Mouse (Mus musculus): Measurements from ENCODE around the gene Lair1. TPM values are rescaled to one million over a fixed set of nuclear protein-coding genes. Genes with fewer than 3 reads are reported as not detected.
"Not testable (repeated sequence)": the region's sequence is repeated elsewhere in the genome, so short reads cannot be mapped to it uniquely, and the experiment has no call there.

Lair1 gene
- total RNA-seq (2021): under 1 TPM; 0.24 to 0.37 TPM
- long read RNA-seq, experiment 1: 0 reads
- long read RNA-seq, experiment 2: 0 reads

- intact Hi-C loops (cut with DNase I; ENCODE audit: low total_unique reads): no loop called here
- DNase-seq: no peak
These were observed at the start of gene Lair1 for GRCm38 (mm10) chr7:4063013-4063412. Gene Lair1 (minus strand): TSS chr7:4063204.

GRCm38 (mm10) chr7:4111766-4112165 is 48.8 kb upstream of the Lair1 start:
- intact Hi-C loops (cut with DNase I; ENCODE audit: low total_unique reads): no loop called here
- DNase-seq: no peak

- DNase-seq: no peak
- intact Hi-C loops (cut with DNase I; ENCODE audit: low total_unique reads): no loop called here
These were observed 40.4 kb upstream of the Lair1 start for GRCm38 (mm10) chr7:4103411-4103810.

- DNase-seq: no peak
- intact Hi-C loops (cut with DNase I; ENCODE audit: low total_unique reads): no loop called here
These were observed 38.1 kb upstream of the Lair1 start for GRCm38 (mm10) chr7:4101144-4101543.

- intact Hi-C loops (cut with DNase I; ENCODE audit: low total_unique reads): no loop called here
- no peak for DNase-seq
These were observed 35.8 kb upstream of the Lair1 start for GRCm38 (mm10) chr7:4098832-4099231.

- intact Hi-C loops (cut with DNase I; ENCODE audit: low total_unique reads): no loop called here
These were observed 35.3 kb upstream of the Lair1 start for GRCm38 (mm10) chr7:4098301-4098700.

GRCm38 (mm10) chr7:4091170-4091569 is 28.2 kb upstream of the Lair1 start:
- intact Hi-C loops (cut with DNase I; ENCODE audit: low total_unique reads): no loop called here
- no peak for DNase-seq

More at GRCm38 (mm10) chr7:4098301-4098700, 35.3 kb upstream of the Lair1 start:
- no peak for DNase-seq

- intact Hi-C loops (cut with DNase I; ENCODE audit: low total_unique reads): no loop called here
- no peak for DNase-seq
These were observed 25.7 kb upstream of the Lair1 start for GRCm38 (mm10) chr7:4088679-4089078.

- intact Hi-C loops (cut with DNase I; ENCODE audit: low total_unique reads): no loop called here
These were observed 25.0 kb upstream of the Lair1 start for GRCm38 (mm10) chr7:4087896-4088480.

GRCm38 (mm10) chr7:4087238-4087895 is 24.4 kb upstream of the Lair1 start:
- intact Hi-C loops (cut with DNase I; ENCODE audit: low total_unique reads): no loop called here

More at GRCm38 (mm10) chr7:4087896-4088480, 25.0 kb upstream of the Lair1 start:
- DNase-seq: no peak

GRCm38 (mm10) chr7:4085562-4085961 is 22.6 kb upstream of the Lair1 start:
- intact Hi-C loops (cut with DNase I; ENCODE audit: low total_unique reads): no loop called here
- no peak for DNase-seq

More at GRCm38 (mm10) chr7:4087238-4087895, 24.4 kb upstream of the Lair1 start:
- no peak for DNase-seq

- intact Hi-C loops (cut with DNase I; ENCODE audit: low total_unique reads): no loop called here
- DNase-seq: no peak
These were observed 21.2 kb upstream of the Lair1 start for GRCm38 (mm10) chr7:4084161-4084560.

GRCm38 (mm10) chr7:4082804-4083203 is 19.8 kb upstream of the Lair1 start:
- no peak for DNase-seq
- intact Hi-C loops (cut with DNase I; ENCODE audit: low total_unique reads): no loop called here

- intact Hi-C loops (cut with DNase I; ENCODE audit: low total_unique reads): no loop called here
- DNase-seq: no peak
These were observed 18.7 kb upstream of the Lair1 start for GRCm38 (mm10) chr7:4081706-4082105.

- DNase-seq: no peak
- intact Hi-C loops (cut with DNase I; ENCODE audit: low total_unique reads): no loop called here
These were observed 17.5 kb upstream of the Lair1 start for GRCm38 (mm10) chr7:4080552-4080951.

GRCm38 (mm10) chr7:4079511-4079910 is 16.5 kb upstream of the Lair1 start:
- intact Hi-C loops (cut with DNase I; ENCODE audit: low total_unique reads): no loop called here
- DNase-seq: no peak

GRCm38 (mm10) chr7:4073144-4073543 is 10.1 kb upstream of the Lair1 start:
- intact Hi-C loops (cut with DNase I; ENCODE audit: low total_unique reads): no loop called here
- DNase-seq: no peak

- no peak for DNase-seq
- intact Hi-C loops (cut with DNase I; ENCODE audit: low total_unique reads): no loop called here
These were observed 8.1 kb upstream of the Lair1 start for GRCm38 (mm10) chr7:4071066-4071465.

- intact Hi-C loops (cut with DNase I; ENCODE audit: low total_unique reads): no loop called here
These were observed 866 bp upstream of the Lair1 start for GRCm38 (mm10) chr7:4063714-4064425.

GRCm38 (mm10) chr7:4060602-4061188 is 2.3 kb downstream of the Lair1 start:
- intact Hi-C loops (cut with DNase I; ENCODE audit: low total_unique reads); DNase-seq: not testable (repeated sequence)

More at GRCm38 (mm10) chr7:4063714-4064425, 866 bp upstream of the Lair1 start:
- DNase-seq: no peak
